Mouse (Mus musculus): Measurements from ENCODE around the gene Vmn2r59.
"Not testable (repeated sequence)": the region's sequence is repeated elsewhere in the genome, so short reads cannot be mapped to it uniquely, and the experiment has no call there.

Gene Vmn2r59

GRCm38 (mm10) chr7:42058923-42059322 is at the start of gene Vmn2r59:
Gene Vmn2r59 (minus strand): TSS chr7:42059023.
- no peak for DNase-seq (ENCODE audit: low read depth, low spot score)

- DNase-seq (ENCODE audit: low read depth, low spot score), result no peak
Observed at GRCm38 (mm10) chr7:42107470-42107869, 48.6 kb upstream of the Vmn2r59 start, which contains the start of gene Vmn2r60. Gene Vmn2r60 (plus strand): TSS chr7:42107770.

- DNase-seq (ENCODE audit: low read depth, low spot score), result not testable (repeated sequence)
Observed at GRCm38 (mm10) chr7:42107061-42107460, 48.2 kb upstream of the Vmn2r59 start.

Measured in brain, adult 2 months (tissue).